8 mouse cellular contexts compared by ENCODE assay signal in the genomic region with DNA sequence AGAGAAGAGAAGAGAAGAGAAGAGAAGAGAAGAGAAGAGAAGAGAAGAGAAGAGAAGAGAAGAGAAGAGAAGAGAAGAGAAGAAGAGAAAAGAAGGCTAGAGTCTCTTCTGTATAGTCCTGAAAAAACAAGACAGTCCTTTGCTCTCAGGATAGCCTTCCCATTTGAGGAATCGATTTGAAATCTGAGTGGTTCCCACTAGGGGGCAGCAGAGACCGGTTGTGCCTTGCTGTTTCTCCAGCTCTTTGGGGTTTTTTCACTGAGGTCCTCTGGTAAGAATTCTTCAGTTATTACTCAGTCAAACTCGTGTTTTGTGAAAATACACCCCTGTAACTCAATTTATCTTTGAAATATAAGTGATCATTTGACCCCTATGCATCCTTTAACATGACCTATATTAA. TPM values are rescaled to one million over a fixed set of nuclear protein-coding genes. Genes with fewer than 3 reads are reported as not detected.
A peak's percentile ranks its signal among the peaks of the same experiment; 100 is the strongest.
DNase-seq lines count a peak whose midpoint lies in the region; ATAC-seq lines count a peak whose summit lies in the region.

No protein-coding gene starts in this region.

- ATAC-seq in neutrophil, adult 5-6 weeks (ENCODE audit: extremely low read depth, insufficient number of reproducible peaks, low FRiP score, poor library complexity, severe bottlenecking): peak; percentile 71; the same call in 1 of the 2 replicates

- peak; percentile 66 for DNase-seq in A20 (ENCODE audit: low read depth, low spot score)
- peak; percentile 54 for DNase-seq in T-cell, adult 2 months (ENCODE audit: low spot score)
- DNase-seq in cerebellum, postnatal 14 days: peak; percentile 97
- DNase-seq in gastrocnemius, adult 18-20 months (ENCODE audit: low spot score): peak; percentile 86
- peak; percentile 84 for DNase-seq in kidney, postnatal 14 days
- peak; percentile 63 to 75 for DNase-seq in lung, adult 18-20 months
- peak; percentile 65 for DNase-seq in testis, postnatal 14 days (ENCODE audit: low spot score)

RNA-seq across cellular contexts. Expression of a gene that starts 30.3 kb away (rescaled TPM):
- total RNA-seq in gastrocnemius, adult 18-20 months (2021): 10 to 100 TPM; 23.4 to 28.7 TPM
- total RNA-seq in neutrophil, adult 5-6 weeks (2017): 17.8 and 19.8 TPM in 2 replicates

RNA-seq across cellular contexts. Expression of a gene that starts 30.5 kb away (rescaled TPM):
- 1 to 10 TPM; 1.4 to 3.6 TPM for total RNA-seq in gastrocnemius, adult 18-20 months (2021)
- 9.3 and 9.8 TPM in 2 replicates for total RNA-seq in neutrophil, adult 5-6 weeks (2017)

Comparison
In these comparisons a context has a peak if more than half of its experiments do, and no peak if none do; other contexts are left out.
1. Peak in every context shown above with its lines: DNase-seq and ATAC-seq.